Mouse (Mus musculus): ENCODE data around the gene Cacna1g. TPM values are rescaled to one million over a fixed set of nuclear protein-coding genes. Genes with fewer than 3 reads are reported as not detected.
A peak's percentile ranks its signal among the peaks of the same experiment; 100 is the strongest.

Cacna1g gene
- polyA plus RNA-seq, 1 experiment from 2014 or later: 13.6 TPM

DNA sequence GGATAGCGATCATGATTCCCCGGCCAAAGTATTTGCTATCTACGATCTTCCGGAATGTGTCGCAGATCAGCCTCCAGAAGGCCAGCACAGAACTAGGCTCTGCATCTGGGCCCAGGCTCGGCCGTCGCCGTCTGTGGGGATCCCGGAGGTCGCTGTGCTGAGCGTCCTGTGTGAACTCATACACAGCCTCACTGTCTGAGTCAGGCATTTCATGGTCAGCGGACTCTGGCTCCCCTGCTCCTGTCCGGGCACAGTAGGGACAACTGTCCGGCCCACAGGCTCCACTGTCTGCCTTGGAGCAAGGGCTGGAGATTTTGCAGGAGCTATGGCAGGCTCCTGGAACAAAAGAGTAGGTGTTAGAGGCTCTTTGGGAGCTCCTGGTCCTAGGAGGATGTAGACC is 17.0 kb downstream of the Cacna1g start:
- Histone ChIP-seq H3K27ac (no peak overlapping the region), H3K4me1 (replicated peaks) (peaks cover 37% of the 10 kb centered on the region), H3K4me3 (no peak overlapping the region), H3K4me2 (no peak overlapping the region), H3K9ac (no peak overlapping the region), H3K9me3 (no peaks in the 10 kb centered on the region), H3K27me3 (no peaks in the 10 kb centered on the region), H3K36me3 (peaks cover 62% of the 10 kb centered on the region)
- ATAC-seq (ENCODE audit: low FRiP score): no peak
- 87% methylated on average over 15 of the region's 15 CpGs for WGBS

DNA sequence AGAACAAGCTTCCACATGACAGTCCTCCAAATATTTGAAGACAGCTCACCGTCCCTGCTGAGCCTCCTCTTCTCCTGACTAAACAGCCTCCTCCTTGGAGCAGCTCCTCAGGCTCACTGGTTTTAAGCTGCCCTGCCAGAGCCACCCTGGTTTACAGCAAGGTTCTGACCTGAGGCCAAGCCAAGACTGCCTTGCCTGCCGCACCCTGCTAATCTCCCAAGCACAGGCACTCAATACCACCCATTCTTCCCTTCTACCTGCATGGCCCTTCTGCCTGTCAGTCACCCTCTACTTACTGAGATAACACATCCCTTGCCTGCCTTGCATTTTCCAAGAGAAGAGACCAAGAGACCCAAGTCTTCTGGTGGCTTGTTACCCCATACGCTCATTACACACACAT is 17.7 kb downstream of the Cacna1g start:
- no peak for ATAC-seq (ENCODE audit: low FRiP score)
- H3K36me3 ChIP-seq: peaks cover 56% of the 10 kb centered on the region
- H3K4me3 ChIP-seq: no peak overlapping the region
- H3K27ac ChIP-seq: no peak overlapping the region; the same call in 1 of the 2 replicates
- peaks cover 41% of the 10 kb centered on the region for H3K4me1 ChIP-seq (replicated peaks)
- H3K27me3 ChIP-seq: no peaks in the 10 kb centered on the region
- H3K9ac ChIP-seq: 0 out of 2 replicates have a peak overlapping the region, but pooled peaks have one; percentile 8
- H3K4me2 ChIP-seq: no peak overlapping the region
- H3K9me3 ChIP-seq: no peaks in the 10 kb centered on the region
- 88% methylated on average over 3 of the region's 3 CpGs for WGBS

DNA sequence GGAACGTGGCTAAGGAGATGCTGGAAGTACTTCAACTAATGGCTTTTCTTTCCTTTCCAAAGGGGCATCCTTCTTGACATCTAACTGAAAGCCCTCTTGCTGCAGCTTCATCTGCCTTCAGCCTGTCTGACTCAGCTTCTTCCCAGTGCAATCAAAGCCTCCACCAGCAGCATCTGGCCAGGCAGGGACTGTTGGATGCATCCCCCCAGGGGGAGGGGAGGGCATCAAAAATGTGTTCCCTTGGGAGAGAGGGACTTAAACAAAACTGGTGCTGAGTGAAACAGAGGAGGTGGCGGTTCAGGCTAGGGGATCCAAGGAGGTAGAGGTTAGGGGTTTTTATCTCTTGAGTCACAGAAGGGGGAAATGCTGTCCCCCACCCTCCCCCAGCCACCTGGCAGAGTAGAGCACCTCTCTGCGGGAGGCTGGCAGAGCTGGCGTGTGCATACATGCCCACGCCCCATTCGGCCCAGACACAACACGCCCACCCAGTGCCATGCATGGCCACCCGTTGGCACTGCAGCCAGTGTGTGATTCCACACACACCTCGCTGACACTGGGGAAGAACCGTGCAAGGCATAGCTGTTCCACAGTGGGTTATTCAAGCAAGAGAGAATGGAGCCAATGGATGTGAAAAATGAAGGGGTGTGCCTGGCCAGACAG is 18.7 kb downstream of the Cacna1g start:
- Histone ChIP-seq H3K27me3 (no peaks in the 10 kb centered on the region), H3K9ac (no peak overlapping the region), H3K4me1 (replicated peaks) (peaks cover 52% of the 10 kb centered on the region), H3K9me3 (no peaks in the 10 kb centered on the region), H3K36me3 (peaks cover 45% of the 10 kb centered on the region), H3K27ac (no peak overlapping the region), H3K4me3 (no peak overlapping the region), H3K4me2 (no peak overlapping the region)
- WGBS: 63% methylated on average over 10 of the region's 10 CpGs
- ATAC-seq (ENCODE audit: low FRiP score): no peak

DNA sequence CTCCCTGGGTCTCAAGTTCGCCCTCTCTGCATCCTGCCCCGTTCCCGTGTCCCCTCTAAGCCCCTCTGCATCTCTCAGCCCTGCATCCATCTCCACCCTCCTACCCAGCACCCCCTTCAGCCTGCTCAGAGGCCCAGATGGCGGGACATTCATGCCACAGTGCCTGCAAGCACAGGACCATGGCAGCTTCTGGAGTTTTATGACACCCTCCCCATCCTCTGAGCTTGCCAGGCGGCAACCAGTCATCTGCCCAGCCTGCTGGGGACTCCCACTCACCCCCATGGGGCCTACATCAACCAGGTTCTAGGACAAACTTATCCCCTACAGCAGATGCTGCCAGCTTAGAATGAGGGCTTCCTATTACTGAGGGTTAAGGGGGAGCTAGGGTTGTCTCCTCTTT is 19.2 kb downstream of the Cacna1g start:
- Histone ChIP-seq H3K36me3 (peaks cover 40% of the 10 kb centered on the region), H3K27me3 (no peaks in the 10 kb centered on the region), H3K4me1 (replicated peaks) (peaks cover 57% of the 10 kb centered on the region), H3K27ac (peak overlapping the region; percentile 24; the same call in 1 of the 2 replicates), H3K4me3 (no peak overlapping the region), H3K9me3 (no peaks in the 10 kb centered on the region), H3K9ac (no peak overlapping the region), H3K4me2 (no peak overlapping the region)
- no peak for ATAC-seq (ENCODE audit: low FRiP score)
- 63% methylated on average over 5 of the region's 5 CpGs for WGBS

DNA sequence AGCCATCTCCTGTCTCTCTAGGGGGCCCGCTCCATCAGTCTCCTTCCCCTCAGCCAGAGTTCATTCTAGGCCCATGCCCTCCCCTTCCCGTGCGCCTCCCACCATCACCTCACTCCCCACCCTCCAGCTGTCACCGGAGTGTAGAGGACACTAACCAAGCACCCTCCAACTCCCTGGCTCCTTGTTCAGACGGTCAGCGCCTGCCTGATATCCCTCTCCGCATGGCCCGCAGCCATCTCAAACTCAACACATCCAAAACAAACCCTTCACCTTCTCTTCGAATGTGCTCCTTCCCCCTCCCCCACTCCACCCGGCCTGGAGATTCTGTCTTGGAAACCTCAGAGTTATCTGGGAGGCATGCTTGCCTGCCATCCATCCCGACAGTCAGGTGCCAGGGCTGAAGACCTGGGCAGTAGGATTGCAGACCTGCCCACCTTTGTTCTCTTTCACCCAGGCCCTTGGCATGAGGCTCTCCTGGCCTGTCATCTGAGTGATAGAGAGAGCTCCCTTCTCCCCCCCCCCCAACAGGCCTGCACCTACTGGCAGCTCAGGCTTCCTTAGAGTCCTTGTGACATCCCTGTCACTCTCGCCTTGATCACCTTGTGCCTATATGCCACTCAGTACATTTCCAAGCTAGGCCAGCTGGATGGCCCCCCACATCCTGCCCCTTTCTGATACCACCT is 22.8 kb downstream of the Cacna1g start:
- WGBS: 64% methylated on average over 12 of the region's 12 CpGs

DNA sequence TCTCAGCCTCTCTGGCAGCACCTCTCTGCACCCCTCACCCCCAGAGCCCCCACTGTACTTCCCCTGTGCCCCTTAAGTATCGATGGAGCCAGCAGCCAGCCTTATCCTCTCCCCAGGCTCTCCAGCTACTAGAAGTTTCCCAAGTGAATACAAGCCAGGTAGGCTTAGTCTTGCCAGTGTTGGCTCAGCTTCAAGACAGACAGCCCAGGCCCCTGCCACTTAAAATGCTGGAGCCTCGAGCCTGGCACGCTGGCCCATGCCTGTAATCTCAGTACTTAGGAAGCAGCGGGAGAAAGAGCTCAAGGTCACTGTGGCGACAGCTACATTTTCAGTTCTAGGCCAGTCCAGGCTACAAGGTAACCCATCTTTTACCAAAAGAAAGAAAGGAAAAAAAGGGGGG is 24.1 kb downstream of the Cacna1g start:
- Histone ChIP-seq H3K27me3 (no peaks in the 10 kb centered on the region), H3K9ac (no peak overlapping the region), H3K27ac (peak overlapping the region; percentile 63), H3K9me3 (no peaks in the 10 kb centered on the region), H3K36me3 (no peaks in the 10 kb centered on the region; the same call in 1 of the 2 replicates), H3K4me3 (no peak overlapping the region), H3K4me1 (replicated peaks) (peaks cover 63% of the 10 kb centered on the region), H3K4me2 (no peak overlapping the region)
- WGBS: 61% methylated on average over 5 of the region's 5 CpGs
- no peak for ATAC-seq (ENCODE audit: low FRiP score)

More for the DNA sequence above, 22.8 kb downstream of the Cacna1g start:
- Histone ChIP-seq H3K9me3 (no peaks in the 10 kb centered on the region), H3K9ac (no peak overlapping the region), H3K4me3 (no peak overlapping the region), H3K27ac (no peak overlapping the region), H3K27me3 (no peaks in the 10 kb centered on the region), H3K4me2 (no peak overlapping the region), H3K36me3 (peaks cover 6% of the 10 kb centered on the region), H3K4me1 (replicated peaks) (peaks cover 63% of the 10 kb centered on the region)
- no peak for ATAC-seq (ENCODE audit: low FRiP score)

DNA sequence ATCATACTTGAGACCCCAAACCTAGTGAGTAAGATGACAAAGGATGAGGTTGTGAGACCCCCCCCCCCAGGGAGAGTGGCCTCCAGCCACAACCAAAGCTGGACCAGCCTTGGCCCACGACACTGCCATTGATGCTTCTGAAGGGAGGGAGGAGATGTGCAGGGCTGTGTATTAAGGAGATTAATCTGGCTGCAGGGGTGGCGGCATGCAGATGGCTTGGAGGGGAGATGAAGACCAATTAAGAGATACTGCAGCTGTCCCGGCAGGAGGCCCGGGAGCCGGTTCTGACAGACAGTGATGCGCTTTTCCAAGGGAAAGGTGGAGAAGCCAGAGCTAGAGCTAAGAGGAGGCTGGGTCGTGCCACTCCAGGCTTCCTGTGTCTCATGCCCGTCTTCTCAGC is 24.8 kb downstream of the Cacna1g start:
- H3K4me2 ChIP-seq: no peak overlapping the region
- H3K4me3 ChIP-seq: no peak overlapping the region
- no peaks in the 10 kb centered on the region; the same call in 1 of the 2 replicates for H3K36me3 ChIP-seq
- no peak for ATAC-seq (ENCODE audit: low FRiP score)
- H3K27ac ChIP-seq: peak overlapping the region; percentile 63
- H3K27me3 ChIP-seq: no peaks in the 10 kb centered on the region
- 25% methylated on average over 8 of the region's 8 CpGs for WGBS
- no peak overlapping the region for H3K9ac ChIP-seq
- peaks cover 63% of the 10 kb centered on the region for H3K4me1 ChIP-seq (replicated peaks)
- H3K9me3 ChIP-seq: no peaks in the 10 kb centered on the region

DNA sequence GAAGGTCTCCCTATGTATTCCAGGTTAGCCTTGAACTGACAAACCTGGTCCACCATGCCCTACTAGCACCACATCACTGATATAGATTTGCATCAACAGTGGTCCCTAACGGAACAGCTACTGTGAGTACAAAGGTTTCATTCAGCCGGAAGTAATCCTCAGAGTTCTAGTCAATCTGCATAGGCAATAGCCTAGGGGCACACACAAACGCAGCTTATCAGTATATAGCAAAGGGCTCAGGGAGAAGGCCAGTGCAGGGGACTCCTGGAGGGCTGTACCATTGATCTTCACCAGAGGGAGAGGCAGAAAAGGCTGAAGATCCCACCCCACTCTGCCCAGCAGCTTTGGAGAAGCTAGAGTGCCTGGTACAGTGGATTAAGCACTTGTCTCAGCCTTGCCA is 27.0 kb downstream of the Cacna1g start:
- no peak overlapping the region for H3K27ac ChIP-seq
- peaks cover 82% of the 10 kb centered on the region for H3K4me1 ChIP-seq (replicated peaks)
- ATAC-seq (ENCODE audit: low FRiP score): no peak
- H3K4me3 ChIP-seq: no peak overlapping the region
- H3K9ac ChIP-seq: no peak overlapping the region
- H3K36me3 ChIP-seq: peaks cover 14% of the 10 kb centered on the region
- H3K9me3 ChIP-seq: no peaks in the 10 kb centered on the region
- H3K4me2 ChIP-seq: no peak overlapping the region
- 15% methylated on average over 3 of the region's 3 CpGs for WGBS
- no peaks in the 10 kb centered on the region for H3K27me3 ChIP-seq

DNA sequence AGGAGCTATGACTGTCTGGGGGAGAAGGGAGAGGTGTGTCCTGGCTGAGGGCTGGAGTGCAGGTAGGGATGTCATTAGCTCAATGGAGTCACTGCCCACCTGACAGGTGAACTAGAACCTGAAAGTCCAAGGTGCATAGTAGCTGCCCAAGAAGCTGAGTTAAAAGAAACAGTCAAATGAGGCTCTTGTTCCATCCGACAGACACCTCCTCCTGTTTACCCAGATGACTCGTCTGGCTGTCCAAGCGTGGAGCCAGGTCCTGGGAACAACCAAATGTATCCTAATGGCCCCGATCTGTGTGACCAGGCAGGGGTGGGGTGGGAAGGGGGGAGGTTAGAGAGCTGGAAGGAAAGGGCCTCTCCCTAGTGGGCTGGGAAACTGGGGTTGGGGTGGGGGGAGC is 28.7 kb downstream of the Cacna1g start:
- H3K4me1 ChIP-seq (replicated peaks): peaks cover 85% of the 10 kb centered on the region
- no peak overlapping the region for H3K4me2 ChIP-seq
- no peak for ATAC-seq (ENCODE audit: low FRiP score)
- H3K27ac ChIP-seq: peak overlapping the region; percentile 70
- H3K36me3 ChIP-seq: peaks cover 14% of the 10 kb centered on the region
- no peaks in the 10 kb centered on the region for H3K9me3 ChIP-seq
- WGBS: 23% methylated on average over 4 of the region's 4 CpGs
- peak overlapping the region; percentile 24; the same call in 1 of the 2 replicates for H3K9ac ChIP-seq
- H3K27me3 ChIP-seq: no peaks in the 10 kb centered on the region
- H3K4me3 ChIP-seq: no peak overlapping the region

DNA sequence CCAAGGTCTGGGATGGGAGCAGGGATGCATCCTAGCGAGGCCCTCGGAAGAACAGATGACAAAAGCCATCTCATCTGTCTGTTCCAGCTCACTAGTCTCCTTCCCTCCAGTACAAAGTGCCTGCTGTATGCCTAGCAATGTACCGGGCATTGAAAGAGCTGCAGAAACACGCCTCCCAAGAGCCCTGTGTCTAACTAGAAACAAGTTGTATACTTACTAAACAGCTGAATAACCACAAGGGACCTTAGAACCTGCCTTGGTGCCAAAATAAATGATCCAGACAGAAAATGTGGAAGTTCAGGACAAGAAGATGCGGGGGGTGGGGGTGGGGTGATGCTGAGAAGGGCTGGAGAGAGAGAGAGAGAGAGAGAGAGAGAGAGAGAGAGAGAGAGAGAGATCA is 29.2 kb downstream of the Cacna1g start:
- Histone ChIP-seq H3K4me1 (replicated peaks) (peaks cover 85% of the 10 kb centered on the region), H3K9me3 (no peaks in the 10 kb centered on the region), H3K4me2 (no peak overlapping the region), H3K9ac (no peak overlapping the region), H3K27me3 (no peaks in the 10 kb centered on the region), H3K36me3 (peaks cover 14% of the 10 kb centered on the region), H3K4me3 (no peak overlapping the region), H3K27ac (peak overlapping the region; percentile 70)
- ATAC-seq (ENCODE audit: low FRiP score): no peak; the same call in 1 of the 2 replicates
- WGBS: 36% methylated on average over 5 of the region's 5 CpGs

DNA sequence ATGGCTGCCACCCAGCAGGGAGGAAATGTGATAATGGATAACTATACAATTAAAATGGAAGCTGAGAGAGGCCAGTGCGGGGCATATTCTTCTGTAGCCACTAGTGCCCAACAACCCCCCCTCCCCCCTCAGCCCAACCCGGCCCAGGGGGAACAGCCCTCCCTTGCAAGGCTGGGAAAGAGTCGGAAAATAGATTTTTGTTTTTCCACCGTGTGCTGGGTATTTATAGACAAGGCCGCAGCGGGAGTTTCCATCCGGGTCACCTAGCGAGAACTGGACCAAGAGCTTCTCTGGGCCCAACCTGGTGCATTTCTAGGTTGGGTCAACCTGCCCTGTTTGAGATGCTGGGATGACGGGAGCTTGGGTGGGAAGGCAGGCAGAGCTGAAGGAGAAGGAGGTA is 32.2 kb downstream of the Cacna1g start:
- Histone ChIP-seq H3K36me3 (peaks cover 32% of the 10 kb centered on the region), H3K9me3 (no peaks in the 10 kb centered on the region), H3K9ac (no peak overlapping the region), H3K4me3 (no peak overlapping the region), H3K27me3 (no peaks in the 10 kb centered on the region), H3K27ac (peak overlapping the region; percentile 79), H3K4me1 (replicated peaks) (peaks cover 74% of the 10 kb centered on the region), H3K4me2 (no peak overlapping the region)
- no peak for ATAC-seq (ENCODE audit: low FRiP score)
- 59% methylated on average over 9 of the region's 9 CpGs for WGBS

DNA sequence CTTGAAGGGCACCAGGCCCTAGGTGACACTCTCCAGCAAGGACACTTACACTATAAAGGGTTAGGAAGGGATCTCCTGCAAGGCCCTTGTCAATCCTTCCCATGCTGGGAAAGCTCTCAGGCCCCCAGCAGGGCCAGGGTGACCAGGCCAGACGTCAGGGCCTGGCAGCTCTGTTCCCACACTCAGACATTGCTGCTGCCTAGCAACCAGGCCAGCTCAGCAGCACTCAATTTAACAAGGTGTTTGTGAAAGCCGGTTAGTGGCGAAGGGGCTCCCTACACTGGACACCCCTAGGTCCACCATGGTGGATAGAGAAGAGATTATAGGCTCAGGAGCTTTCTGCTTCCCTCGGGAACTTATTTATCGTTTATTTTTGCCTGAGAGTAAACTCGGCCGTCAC is 32.9 kb downstream of the Cacna1g start:
- Histone ChIP-seq H3K9ac (peak overlapping the region; percentile 59), H3K4me1 (replicated peaks) (peaks cover 72% of the 10 kb centered on the region), H3K9me3 (no peaks in the 10 kb centered on the region), H3K36me3 (peaks cover 32% of the 10 kb centered on the region), H3K27me3 (no peaks in the 10 kb centered on the region), H3K27ac (peak overlapping the region; percentile 79), H3K4me3 (no peak overlapping the region), H3K4me2 (no peak overlapping the region)
- WGBS: 29% methylated on average over 7 of the region's 7 CpGs
- ATAC-seq (ENCODE audit: low FRiP score): no peak

DNA sequence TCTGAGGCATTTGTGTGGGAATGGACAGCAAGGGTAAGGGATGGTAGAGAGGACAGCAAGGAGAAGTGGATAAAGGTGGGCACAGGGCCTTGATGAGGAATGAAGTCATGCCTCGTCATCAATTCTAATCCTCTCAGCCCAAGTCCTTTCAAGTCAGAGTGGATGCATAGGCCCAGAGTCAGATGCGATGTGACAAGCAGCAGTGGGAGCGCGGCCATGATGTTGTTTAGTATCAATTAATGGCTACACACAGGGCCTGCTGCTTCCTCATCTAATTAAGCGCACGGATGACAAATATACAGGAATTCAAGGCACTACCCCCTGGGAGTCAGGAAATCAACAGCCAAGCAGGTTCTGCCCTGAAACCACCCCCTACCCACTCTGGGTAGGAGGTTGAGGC is 33.6 kb downstream of the Cacna1g start:
- peak; percentile 21; the same call in 1 of the 2 replicates for ATAC-seq (ENCODE audit: low FRiP score)
- 46% methylated on average over 6 of the region's 6 CpGs for WGBS
- peak overlapping the region; percentile 79 for H3K27ac ChIP-seq
- H3K4me1 ChIP-seq (replicated peaks): peaks cover 65% of the 10 kb centered on the region
- H3K9ac ChIP-seq: peak overlapping the region; percentile 59; the same call in 1 of the 2 replicates
- no peaks in the 10 kb centered on the region for H3K9me3 ChIP-seq
- no peak overlapping the region for H3K4me3 ChIP-seq
- peaks cover 32% of the 10 kb centered on the region for H3K36me3 ChIP-seq
- no peak overlapping the region for H3K4me2 ChIP-seq
- no peaks in the 10 kb centered on the region for H3K27me3 ChIP-seq

Measured in hindbrain, embryonic 13.5 days (tissue).